In genomic region chr10:86933180-86933695, GRCm38 (mm10) we compare ENCODE assay signal across 11 mouse cellular contexts.
DNase-seq lines count a peak whose midpoint lies in the region; ATAC-seq and TF ChIP-seq lines count a peak whose summit lies in the region.
"Had no signal": no experiment of that assay in that cellular context is flagged by ENCODE, and none has a peak within 500 bp of the region (broad histone marks: within the 10 kb centered on the region; RNA-seq: fewer than 3 reads in every experiment).

No protein-coding gene starts in this region.

- TF ChIP-seq CTCF in layer of hippocampus, adult 2 months (conservative IDR thresholded peaks at IDR 0.05) = no peak

- no peaks in the 10 kb centered on the region for H3K36me3 ChIP-seq in lung, embryonic 16.5 days (ENCODE audit: control insufficient read depth, insufficient read depth, low read length)
- H3K36me3 ChIP-seq: hindbrain, embryonic 12.5 days; liver, embryonic 13.5 days; neural tube, embryonic 13.5 days had no signal

- 36% methylated on average over 9 of the region's 9 CpGs for whole genome bisulfite sequencing in lung, embryonic 16.5 days

- no peak overlapping the region; the same call in 1 of the 2 replicates for H3K9ac ChIP-seq in lung, embryonic 16.5 days (ENCODE audit: low read length)
- H3K9ac ChIP-seq: hindbrain, embryonic 12.5 days; liver, embryonic 13.5 days; neural tube, embryonic 13.5 days had no signal

- no peak overlapping the region for H3K4me2 ChIP-seq in lung, embryonic 16.5 days (ENCODE audit: low read depth, low read length)
- H3K4me2 ChIP-seq: hindbrain, embryonic 12.5 days; liver, embryonic 13.5 days; neural tube, embryonic 13.5 days had no signal

- no peaks in the 10 kb centered on the region for H3K27me3 ChIP-seq in lung, embryonic 16.5 days (ENCODE audit: control insufficient read depth, insufficient read depth, low read depth, low read length)
- H3K27me3 ChIP-seq: hindbrain, embryonic 12.5 days; liver, embryonic 13.5 days; neural tube, embryonic 13.5 days had no signal

- H3K27ac ChIP-seq in lung, embryonic 16.5 days (ENCODE audit: low read length) = no peak overlapping the region
- H3K27ac ChIP-seq in layer of hippocampus, adult 2 months = no peak overlapping the region
- H3K27ac ChIP-seq: hindbrain, embryonic 12.5 days; liver, embryonic 13.5 days; neural tube, embryonic 13.5 days had no signal

- intact Hi-C loops in left cerebral cortex, postnatal 36 days (cut with DNase I) = no loop called here

- ATAC-seq in lung, embryonic 16.5 days (ENCODE audit: low read depth) = peak; percentile 81
- no peak for ATAC-seq in activated CD4-positive, CD25-positive, alpha-beta regulatory T cell, adult 4 months

- no peaks in the 10 kb centered on the region for H3K4me1 ChIP-seq in lung, embryonic 16.5 days (replicated peaks; ENCODE audit: control insufficient read depth, insufficient read depth, low read length)
- H3K4me1 ChIP-seq: liver, embryonic 13.5 days; neural tube, embryonic 13.5 days had no signal

- DNase-seq in adrenal gland, postnatal 14 days = peak; percentile 19
- DNase-seq in adrenal gland, adult (ENCODE audit: inconsistent age in 2 of 2, low spot score in 1 of 2) = no peak
- peak; percentile 18 for DNase-seq in urinary bladder, postnatal 14 days (ENCODE audit: low spot score)
- DNase-seq in urinary bladder, adult 2 months (ENCODE audit: low spot score) = no peak
- DNase-seq in layer of hippocampus, adult 2 months (ENCODE audit: low spot score in 2 of 2) = no peak
- no peak for DNase-seq in left cerebral cortex, postnatal 36 days (ENCODE audit: low spot score in 2 of 2)
- DNase-seq: liver, embryonic 13.5 days had no signal

- H3K4me3 ChIP-seq in lung, embryonic 16.5 days (ENCODE audit: low read length) = no peak overlapping the region
- no peak overlapping the region for H3K4me3 ChIP-seq in layer of hippocampus, adult 2 months
- H3K4me3 ChIP-seq: hindbrain, embryonic 12.5 days; liver, embryonic 13.5 days; neural tube, embryonic 13.5 days had no signal

- H3K9me3 ChIP-seq in lung, embryonic 16.5 days (ENCODE audit: control insufficient read depth, low read length) = no peaks in the 10 kb centered on the region
- H3K9me3 ChIP-seq: hindbrain, embryonic 12.5 days; liver, embryonic 13.5 days; neural tube, embryonic 13.5 days had no signal

Comparison
In these comparisons a context has a peak if more than half of its experiments do, and no peak if none do; other contexts are left out.
1. DNase-seq: peak in adrenal gland, postnatal 14 days (single experiment) and urinary bladder, postnatal 14 days (single experiment); none in adrenal gland, adult (0 of 2), urinary bladder, adult 2 months (single experiment), layer of hippocampus, adult 2 months (0 of 2) and left cerebral cortex, postnatal 36 days (0 of 2).